Mouse (Mus musculus) forebrain, postnatal 0 days (tissue): ENCODE results near the gene Plin4. TPM values are rescaled to one million over a fixed set of nuclear protein-coding genes. Genes with fewer than 3 reads are reported as not detected.
A peak's percentile ranks its signal among the peaks of the same experiment; 100 is the strongest.
"Not testable (repeated sequence)": the region's sequence is repeated elsewhere in the genome, so short reads cannot be mapped to it uniquely, and the experiment has no call there.

Experiments
- ATAC-seq: fragments of 200-750 bp; cut with Nextera tagmentation; 2 replicates; pipeline ENCODE4 v1.8.0; 2017; ENCODE audit warnings: mild to moderate bottlenecking, moderate library complexity
- DNase-seq: peaks from one replicate; pipeline ENCODE4 v3.0.0-alpha.2; 2015
- H3K27ac ChIP-seq: fragments of 300-500 bp; sonication (generic); 2 replicates; pipeline ENCODE4 v1.5.1; 2014; ENCODE audit warnings: low read depth, mild to moderate bottlenecking, antibody characterized with exemption, low read length, moderate library complexity, mixed read lengths
- H3K27me3 ChIP-seq: fragments of 300-500 bp; sonication (generic); 2 replicates; pipeline ENCODE4 v1.6.1; 2014; ENCODE audit warnings: mild to moderate bottlenecking, low read length, mixed read lengths; ENCODE audit not compliant: insufficient read depth
- H3K36me3 ChIP-seq: fragments of 300-500 bp; sonication (generic); 2 replicates; pipeline ENCODE4 v1.6.1; 2014; ENCODE audit warnings: mild to moderate bottlenecking, moderate library complexity; ENCODE audit not compliant: insufficient read depth
- H3K4me1 ChIP-seq: fragments of 300-500 bp; sonication (generic); 2 replicates; pipeline ENCODE4 v1.6.1; 2014; ENCODE audit warnings: antibody characterized with exemption; ENCODE audit not compliant: insufficient read depth
- H3K4me2 ChIP-seq: fragments of 300-500 bp; sonication (generic); 2 replicates; pipeline ENCODE4 v1.6.1; 2014; ENCODE audit warnings: low read depth, mild to moderate bottlenecking, moderate library complexity
- H3K4me3 ChIP-seq: fragments of 300-500 bp; sonication (generic); 2 replicates; pipeline ENCODE4 v1.5.1; 2014; ENCODE audit warnings: low read depth, low read length, mixed read lengths
- H3K9ac ChIP-seq: fragments of 300-500 bp; sonication (generic); 2 replicates; pipeline ENCODE4 v1.6.1; 2014; ENCODE audit warnings: mild to moderate bottlenecking
- H3K9me3 ChIP-seq: fragments of 300-500 bp; sonication (generic); 2 replicates; pipeline ENCODE4 v1.6.1; 2016; ENCODE audit warnings: low read length
- CTCF ChIP-seq: sonication (generic); IDR thresholded peaks from 2 replicates; pipeline ENCODE4 v1.5.1; 2016; ENCODE audit warnings: antibody characterized with exemption, control low read depth, low read depth
- WGBS: fragments of 180-500 bp; shearing (Covaris S2); extraction: QIAGEN DNeasy Blood & Tissue Kit; methylation state at CpG from one replicate; pipeline ENCODE4 v1.1.7; 2014; 5-methylcytosine and 5-hydroxymethylcytosine counted together
- polyA plus RNA-seq: library from polyadenylated mRNA; unstranded; fragments of >200 nt; fragmentation: Nextera tagmentation; extraction: Ambion mirVana; gene quantifications from 2 replicates; pipeline ENCODE4 v1.2.1, GENCODE M21; 2015
- total RNA-seq: library from RNA; depleted of rRNA; stranded (reverse); fragments of >200 nt; gene quantifications from 2 replicates; pipeline ENCODE4 v1.2.3, GENCODE M21; 2014

Gene Plin4
- total and polyA plus RNA-seq, 2 experiments from 2014 or later: 0.02 to 0.52 TPM

DNA sequence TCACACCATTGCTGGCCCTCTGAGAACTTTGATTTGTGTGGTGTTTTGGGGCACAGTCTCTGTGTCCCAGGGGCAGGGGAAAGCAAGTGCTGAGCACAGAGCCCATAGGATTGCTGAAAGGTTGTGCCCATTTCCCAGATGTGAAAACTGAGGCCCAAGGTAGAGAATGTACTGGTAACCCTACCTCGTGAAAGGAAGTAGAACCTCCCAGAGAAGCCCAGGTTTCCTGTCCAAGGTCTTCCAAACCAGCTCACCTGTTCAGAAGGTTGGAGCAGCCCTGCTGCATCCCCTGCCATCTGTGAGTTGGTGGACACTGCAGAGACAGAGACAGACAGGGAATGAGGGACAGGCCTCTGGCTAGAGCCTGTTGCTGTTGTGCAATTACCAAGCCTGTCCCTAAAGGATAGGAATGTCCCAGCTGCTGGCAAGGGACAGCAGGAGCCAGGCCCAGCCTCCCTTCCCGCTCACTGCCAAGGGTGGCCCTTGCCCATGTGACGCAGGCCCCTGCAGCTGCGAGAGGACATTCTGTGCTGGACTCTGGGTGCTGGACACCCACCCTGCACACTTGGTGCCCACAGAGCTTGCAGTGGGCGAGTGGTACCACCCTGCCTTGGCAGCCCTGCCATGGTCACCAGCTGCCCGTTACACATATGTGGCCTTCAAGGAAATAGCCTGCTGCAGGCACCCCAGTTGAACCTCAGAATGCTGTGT lies 1.1 kb downstream of the Plin4 start:
- Histone ChIP-seq H3K4me1 (no peaks in the 10 kb centered on the region), H3K36me3 (peaks cover 10% of the 10 kb centered on the region; the same call in 1 of the 2 replicates), H3K4me3 (no peak overlapping the region), H3K4me2 (no peak overlapping the region), H3K27me3 (no peaks in the 10 kb centered on the region), H3K27ac (no peak overlapping the region), H3K9me3 (no peaks in the 10 kb centered on the region), H3K9ac (no peak overlapping the region)
- 81% methylated on average over 6 of the region's 6 CpGs for WGBS
- TF ChIP-seq CTCF: no peak
- ATAC-seq (peak; percentile 17; the same call in 1 of the 2 replicates), DNase-seq (no peak)

DNA sequence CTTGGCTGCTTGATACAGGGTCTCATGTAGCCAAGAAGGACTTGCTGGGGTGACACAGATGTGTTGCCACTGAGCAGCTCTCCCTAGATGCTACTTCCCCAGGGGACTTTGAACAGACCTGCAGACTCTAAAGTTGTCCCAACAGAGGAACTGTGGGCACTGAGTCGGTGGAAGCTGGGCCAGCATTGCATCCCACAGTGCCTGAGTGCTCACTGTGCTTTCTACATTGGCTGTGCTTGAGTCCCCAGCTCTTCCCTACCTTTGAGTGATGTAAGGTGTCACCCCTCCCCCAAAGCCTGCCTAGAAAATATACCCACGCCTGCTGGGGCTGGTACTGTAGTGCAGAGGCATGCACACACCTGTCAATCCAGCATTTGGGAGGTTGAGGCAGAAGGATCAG lies 1.9 kb downstream of the Plin4 start:
- Histone ChIP-seq H3K27me3 (no peaks in the 10 kb centered on the region), H3K4me3 (no peak overlapping the region), H3K9me3 (no peaks in the 10 kb centered on the region), H3K27ac (no peak overlapping the region), H3K4me2 (no peak overlapping the region), H3K36me3 (peaks cover 18% of the 10 kb centered on the region), H3K9ac (no peak overlapping the region), H3K4me1 (no peaks in the 10 kb centered on the region)
- no peak for DNase-seq
- ATAC-seq: no peak
- no peak for TF ChIP-seq CTCF
- WGBS: 78% methylated on average over 2 of the region's 2 CpGs

DNA sequence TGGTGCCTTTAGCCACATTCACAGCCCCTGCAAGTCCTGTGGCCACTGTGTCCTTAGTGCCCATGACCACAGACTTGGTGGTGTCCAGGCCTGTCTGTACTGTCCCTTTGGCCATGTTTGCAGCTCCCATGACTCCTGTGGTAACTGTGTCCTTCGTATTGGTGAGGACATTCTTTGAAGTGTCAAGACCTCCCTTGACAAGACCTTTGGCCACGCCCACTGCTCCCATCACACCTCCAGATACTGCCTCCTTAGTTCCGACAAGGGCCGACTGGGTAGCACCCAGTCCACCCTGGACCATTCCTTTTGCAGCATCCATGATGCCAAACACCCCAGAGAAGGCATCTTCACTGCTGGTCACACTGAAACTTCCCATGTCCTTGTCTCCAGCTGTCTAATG lies 2.6 kb downstream of the Plin4 start:
- Histone ChIP-seq H3K27ac (no peak overlapping the region), H3K4me1 (no peaks in the 10 kb centered on the region), H3K4me2 (no peak overlapping the region), H3K36me3 (peaks cover 25% of the 10 kb centered on the region), H3K27me3 (no peaks in the 10 kb centered on the region), H3K9ac (no peak overlapping the region), H3K9me3 (no peaks in the 10 kb centered on the region), H3K4me3 (no peak overlapping the region)
- no peak for TF ChIP-seq CTCF
- WGBS: 78% methylated on average over 4 of the region's 4 CpGs
- DNase-seq (no peak), ATAC-seq (no peak)

DNA sequence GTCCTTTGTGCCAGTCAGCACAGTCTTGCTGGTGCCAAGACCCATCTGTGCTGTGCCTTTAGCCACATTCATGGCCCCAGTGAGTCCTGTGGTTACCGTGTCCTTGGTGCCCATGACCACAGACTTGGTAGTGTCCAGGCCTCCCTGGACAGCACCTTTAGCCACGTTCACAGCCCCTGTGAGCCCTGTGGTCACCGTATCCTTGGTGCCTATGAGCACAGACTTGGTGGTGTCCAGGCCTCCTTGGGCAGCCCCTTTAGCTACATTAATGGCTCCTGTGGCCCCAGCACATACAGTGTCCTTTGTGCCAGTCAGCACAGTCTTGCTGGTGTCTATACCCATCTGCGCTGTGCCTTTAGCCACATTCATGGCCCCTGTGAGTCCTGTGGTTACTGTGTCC lies 3.2 kb downstream of the Plin4 start:
- not testable (repeated sequence) for H3K27ac ChIP-seq, H3K9ac ChIP-seq, ATAC-seq, H3K27me3 ChIP-seq, H3K4me1 ChIP-seq, H3K4me3 ChIP-seq, DNase-seq, H3K4me2 ChIP-seq, H3K9me3 ChIP-seq
- 96% methylated on average over 4 of the region's 4 CpGs for WGBS
- H3K36me3 ChIP-seq: peaks cover 31% of the 10 kb centered on the region

DNA sequence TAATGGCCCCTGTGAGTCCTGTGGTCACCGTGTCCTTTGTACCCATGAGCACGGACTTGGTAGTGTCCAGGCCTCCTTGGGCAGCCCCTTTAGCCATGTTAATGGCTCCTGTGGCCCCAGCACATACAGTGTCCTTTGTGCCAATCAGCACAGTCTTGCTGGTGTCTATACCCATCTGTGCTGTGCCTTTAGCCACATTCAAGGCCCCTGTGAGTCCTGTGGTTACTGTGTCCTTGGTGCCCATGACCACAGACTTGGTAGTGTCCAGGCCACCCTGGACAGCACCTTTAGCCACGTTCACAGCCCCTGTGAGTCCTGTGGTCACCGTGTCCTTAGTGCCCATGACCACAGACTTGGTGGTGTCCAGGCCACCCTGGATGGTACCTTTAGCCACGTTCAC lies 4.8 kb downstream of the Plin4 start:
- WGBS: 96% methylated on average over 2 of the region's 5 CpGs

DNA sequence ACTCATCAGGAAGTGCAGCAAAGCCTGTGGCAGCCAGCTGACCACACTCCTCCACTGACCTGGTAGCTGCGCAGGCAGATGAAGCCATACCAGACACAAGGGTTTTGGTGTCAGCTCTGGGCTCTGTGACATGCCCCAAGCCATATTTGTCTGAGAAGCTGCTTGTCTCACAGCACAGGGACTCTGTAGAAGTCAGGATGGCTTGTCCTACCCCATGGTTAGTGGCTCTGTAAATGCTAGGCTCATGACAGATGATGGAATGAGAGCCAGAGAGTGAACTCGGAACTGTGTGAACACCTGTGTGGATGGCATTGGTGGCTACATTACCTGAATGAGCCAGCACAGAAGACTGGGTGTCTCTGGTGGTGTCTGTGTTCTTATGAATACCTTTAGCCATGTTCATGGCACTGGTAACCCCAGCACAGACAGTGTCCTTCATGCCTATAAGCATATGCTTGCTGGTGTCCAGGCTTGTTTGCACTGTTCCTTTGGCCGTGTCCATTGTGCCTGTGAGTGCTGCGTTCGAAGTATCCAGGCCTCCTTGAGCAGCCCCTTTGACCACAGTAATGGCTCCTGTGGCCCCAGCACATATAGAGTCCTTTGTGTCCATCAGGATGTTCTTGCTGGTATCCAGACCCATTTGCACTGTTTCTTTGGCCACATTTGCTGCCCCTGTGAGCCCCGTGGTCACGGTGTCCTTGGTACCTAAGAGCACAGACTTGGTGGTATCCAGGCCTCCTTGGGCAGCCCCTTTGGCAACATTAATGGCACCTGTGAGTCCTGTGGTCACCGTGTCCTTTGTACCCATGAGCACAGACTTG lies 5.9 kb downstream of the Plin4 start:
- Histone ChIP-seq H3K4me2 (no peak overlapping the region), H3K4me3 (no peak overlapping the region), H3K9me3 (no peaks in the 10 kb centered on the region), H3K4me1 (no peaks in the 10 kb centered on the region), H3K9ac (no peak overlapping the region), H3K36me3 (peaks cover 56% of the 10 kb centered on the region), H3K27ac (no peak overlapping the region), H3K27me3 (no peaks in the 10 kb centered on the region)
- no peak for ATAC-seq
- DNase-seq: no peak
- TF ChIP-seq CTCF: no peak
- 96% methylated on average over 8 of the region's 8 CpGs for WGBS

More for the DNA sequence above, 4.8 kb downstream of the Plin4 start:
- H3K9ac ChIP-seq, H3K9me3 ChIP-seq, H3K4me3 ChIP-seq, DNase-seq, H3K4me1 ChIP-seq, H3K27ac ChIP-seq, H3K4me2 ChIP-seq, H3K27me3 ChIP-seq, ATAC-seq: not testable (repeated sequence)
- peaks cover 47% of the 10 kb centered on the region for H3K36me3 ChIP-seq

DNA sequence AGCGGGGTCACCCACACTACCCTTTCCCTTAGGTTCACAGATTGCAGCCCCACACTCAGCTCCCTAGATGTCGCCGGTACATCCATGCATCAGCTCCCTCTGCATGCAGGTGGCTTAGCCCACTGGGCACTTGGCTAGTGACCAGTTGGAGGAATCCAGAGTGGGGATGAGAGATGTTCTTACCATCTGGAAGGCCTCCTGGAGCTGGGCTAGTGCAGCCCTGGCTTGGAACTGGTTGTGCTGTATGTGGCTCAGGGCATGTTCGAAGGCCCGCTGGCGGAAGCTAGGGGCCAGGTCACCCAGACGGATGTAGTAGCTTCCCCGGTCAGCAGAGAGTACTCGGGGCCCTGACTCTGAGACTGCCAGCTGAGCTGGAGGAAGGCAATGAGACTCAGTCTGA lies 6.7 kb downstream of the Plin4 start:
- WGBS: 96% methylated on average over 9 of the region's 9 CpGs
- H3K36me3 ChIP-seq: peaks cover 60% of the 10 kb centered on the region
- H3K27ac ChIP-seq: no peak overlapping the region
- no peaks in the 10 kb centered on the region for H3K4me1 ChIP-seq
- no peak overlapping the region for H3K4me2 ChIP-seq
- H3K27me3 ChIP-seq: no peaks in the 10 kb centered on the region
- H3K9ac ChIP-seq: no peak overlapping the region
- no peak for TF ChIP-seq CTCF
- H3K9me3 ChIP-seq: no peaks in the 10 kb centered on the region
- ATAC-seq (no peak), DNase-seq (no peak)
- no peak overlapping the region for H3K4me3 ChIP-seq
